ENCODE assay signal across 8 mouse cellular contexts in genomic region chr5:65335298-65336074, GRCm38 (mm10). TPM values are rescaled to one million over a fixed set of nuclear protein-coding genes. Genes with fewer than 3 reads are reported as not detected.
A peak's percentile ranks its signal among the peaks of the same experiment; 100 is the strongest.
DNase-seq lines count a peak whose midpoint lies in the region; ATAC-seq lines count a peak whose summit lies in the region.

Gene Rfc1, minus strand, starts transcription at chr5:65335670.

- H3K4me3 ChIP-seq in hindbrain, embryonic 14.5 days (replicated peaks; ENCODE audit: low read length): peak within 1 kb of the TSS; percentile 88

- H3K9ac ChIP-seq in hindbrain, embryonic 14.5 days: peak within 1 kb of the TSS; percentile 73

- no peaks in the 10 kb centered on the region for H3K27me3 ChIP-seq in hindbrain, embryonic 14.5 days (ENCODE audit: control insufficient read depth, insufficient read depth, low read length)

- ATAC-seq in hindbrain, embryonic 14.5 days (ENCODE audit: low FRiP score): peak; percentile 97

- H3K36me3 ChIP-seq in hindbrain, embryonic 14.5 days (replicated peaks; ENCODE audit: control insufficient read depth, insufficient read depth): no peaks in the 10 kb centered on the region

- no peaks in the 10 kb centered on the region for H3K9me3 ChIP-seq in hindbrain, embryonic 14.5 days (ENCODE audit: control insufficient read depth, low read length)

- H3K4me1 ChIP-seq in hindbrain, embryonic 14.5 days (replicated peaks; ENCODE audit: control insufficient read depth, insufficient read depth, low read length): peaks cover 9% of the 10 kb centered on the region; the same call in 1 of the 2 replicates

- WGBS in hindbrain, embryonic 14.5 days: under 1% methylated on average over 65 of the region's 65 CpGs

- peak within 1 kb of the TSS; percentile 73 for H3K4me2 ChIP-seq in hindbrain, embryonic 14.5 days (replicated peaks)

- DNase-seq in R1 (ENCODE audit: low read depth, low spot score): peak; percentile 98
- DNase-seq in cerebellum, postnatal 25 days: peak; percentile 90 to 92
- peak; percentile 71 to 86 for DNase-seq in frontal cortex, postnatal 25 days (ENCODE audit: low spot score in 2 of 2)
- DNase-seq in hindbrain, embryonic 14.5 days (ENCODE audit: low spot score): peak; percentile 90
- DNase-seq in layer of hippocampus, postnatal 36 days: peak; percentile 87 to 90
- DNase-seq in lung, postnatal 36 days: peak; percentile 88
- peak; percentile 93 for DNase-seq in retina, postnatal 1 day
- peak; percentile 76 to 81 for DNase-seq in urinary bladder, adult 18-20 months (ENCODE audit: low spot score in 2 of 2)

- peak within 1 kb of the TSS; percentile 45 for H3K27ac ChIP-seq in hindbrain, embryonic 14.5 days

RNA-seq across cellular contexts. Expression of gene Rfc1, which starts in this region (rescaled TPM):
- 33.4 and 37.4 TPM in 2 replicates for polyA plus RNA-seq in hindbrain, embryonic 14.5 days (2014; fragmentation: Nextera tagmentation; extraction: Ambion mirVana)
- 10 to 100 TPM; 30.1 to 35.6 TPM for total RNA-seq in layer of hippocampus, postnatal 36 days (2021)

Comparison
In these comparisons a context has a peak if more than half of its experiments do, and no peak if none do; other contexts are left out.
1. Peak in every context shown above with its lines: DNase-seq, ATAC-seq, H3K4me3 ChIP-seq and H3K27ac ChIP-seq.